In the genomic region with DNA sequence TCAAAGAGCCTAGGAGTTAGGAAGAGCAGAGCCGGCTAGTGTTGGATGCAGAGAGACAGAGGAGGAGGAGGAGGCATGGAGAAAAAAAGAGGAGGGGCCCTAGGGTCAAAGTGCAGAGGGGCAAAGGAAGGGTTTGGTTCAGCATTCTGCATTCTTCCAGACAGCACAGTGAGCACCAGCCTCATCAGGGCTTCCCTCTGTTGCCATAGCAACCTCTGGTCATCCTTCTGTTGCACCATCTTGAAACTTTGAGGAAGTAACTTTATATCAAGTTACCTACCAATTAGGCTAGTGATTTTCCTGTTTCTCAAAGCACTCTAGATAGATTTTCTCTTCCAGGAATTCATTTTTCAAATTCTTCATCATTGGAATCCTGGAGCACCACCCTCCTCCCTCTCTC, we compare ENCODE assay signal across 27 mouse cellular contexts. TPM values are rescaled to one million over a fixed set of nuclear protein-coding genes. Genes with fewer than 3 reads are reported as not detected.
DNase-seq lines count a peak whose midpoint lies in the region; ATAC-seq lines count a peak whose summit lies in the region.
"Had no signal": no experiment of that assay in that cellular context is flagged by ENCODE, and none has a peak within 500 bp of the region (broad histone marks: within the 10 kb centered on the region; RNA-seq: fewer than 3 reads in every experiment).

No protein-coding gene starts in this region.

- H3K4me1 ChIP-seq in midbrain, embryonic 16.5 days (ENCODE audit: control insufficient read depth, insufficient read depth, low read length): no peaks in the 10 kb centered on the region
- peaks cover 10% of the 10 kb centered on the region for H3K4me1 ChIP-seq in midbrain, embryonic 10.5 days
- peaks cover 10% of the 10 kb centered on the region for H3K4me1 ChIP-seq in embryonic facial prominence, embryonic 10.5 days
- H3K4me1 ChIP-seq in kidney, embryonic 16.5 days (ENCODE audit: insufficient read depth, low read length): no peaks in the 10 kb centered on the region
- H3K4me1 ChIP-seq: embryonic facial prominence, embryonic 15.5 days; kidney, embryonic 15.5 days; midbrain, embryonic 15.5 days; stomach, embryonic 15.5 days had no signal

- H3K4me3 ChIP-seq in midbrain, embryonic 16.5 days (ENCODE audit: low read depth, low read length): no peak overlapping the region
- no peak overlapping the region for H3K4me3 ChIP-seq in midbrain, embryonic 10.5 days
- no peak overlapping the region for H3K4me3 ChIP-seq in embryonic facial prominence, embryonic 10.5 days
- H3K4me3 ChIP-seq in kidney, embryonic 16.5 days (ENCODE audit: low read length): no peak overlapping the region
- H3K4me3 ChIP-seq: embryonic facial prominence, embryonic 15.5 days; gastrocnemius, adult 2 months; kidney, embryonic 15.5 days; left cerebral cortex, adult 2 months; midbrain, embryonic 15.5 days; myocyte; stomach, embryonic 15.5 days had no signal

- H3K9ac ChIP-seq in midbrain, embryonic 16.5 days (ENCODE audit: low read depth, low read length): no peak overlapping the region
- no peak overlapping the region for H3K9ac ChIP-seq in kidney, embryonic 16.5 days (replicated peaks; ENCODE audit: low read length)
- H3K9ac ChIP-seq: embryonic facial prominence, embryonic 15.5 days; kidney, embryonic 15.5 days; liver, postnatal 0 days; midbrain, embryonic 15.5 days; stomach, embryonic 15.5 days had no signal

- H3K36me3 ChIP-seq in midbrain, embryonic 16.5 days (ENCODE audit: control insufficient read depth, insufficient read depth, low read length): no peaks in the 10 kb centered on the region
- no peaks in the 10 kb centered on the region for H3K36me3 ChIP-seq in midbrain, embryonic 10.5 days
- no peaks in the 10 kb centered on the region for H3K36me3 ChIP-seq in embryonic facial prominence, embryonic 10.5 days (replicated peaks)
- H3K36me3 ChIP-seq in kidney, embryonic 16.5 days (ENCODE audit: insufficient read depth, low read length): no peaks in the 10 kb centered on the region
- H3K36me3 ChIP-seq: embryonic facial prominence, embryonic 15.5 days; kidney, embryonic 15.5 days; midbrain, embryonic 15.5 days; stomach, embryonic 15.5 days had no signal

- H3K9me3 ChIP-seq in midbrain, embryonic 16.5 days (replicated peaks; ENCODE audit: control insufficient read depth, low read length, poor library complexity, severe bottlenecking): no peaks in the 10 kb centered on the region
- peaks cover 9% of the 10 kb centered on the region; the same call in 1 of the 2 replicates for H3K9me3 ChIP-seq in midbrain, embryonic 10.5 days (replicated peaks)
- peaks cover 4% of the 10 kb centered on the region; the same call in 1 of the 2 replicates for H3K9me3 ChIP-seq in embryonic facial prominence, embryonic 10.5 days
- H3K9me3 ChIP-seq in kidney, embryonic 16.5 days (ENCODE audit: low read length): peaks cover 17% of the 10 kb centered on the region; the same call in 1 of the 2 replicates
- H3K9me3 ChIP-seq: midbrain, embryonic 15.5 days; stomach, embryonic 15.5 days had no signal

- no peaks in the 10 kb centered on the region for H3K27me3 ChIP-seq in midbrain, embryonic 16.5 days (ENCODE audit: control insufficient read depth, insufficient read depth, low read depth, low read length)
- H3K27me3 ChIP-seq in midbrain, embryonic 10.5 days (ENCODE audit: low read depth, poor library complexity, severe bottlenecking): no peaks in the 10 kb centered on the region
- H3K27me3 ChIP-seq in embryonic facial prominence, embryonic 10.5 days (replicated peaks; ENCODE audit: low read depth, poor library complexity, severe bottlenecking): no peaks in the 10 kb centered on the region
- no peaks in the 10 kb centered on the region for H3K27me3 ChIP-seq in kidney, embryonic 16.5 days (ENCODE audit: insufficient read depth, low read length)
- H3K27me3 ChIP-seq: embryonic facial prominence, embryonic 15.5 days; kidney, embryonic 15.5 days; midbrain, embryonic 15.5 days; stomach, embryonic 15.5 days had no signal

- H3K4me2 ChIP-seq in midbrain, embryonic 16.5 days (ENCODE audit: low read length): no peak overlapping the region
- H3K4me2 ChIP-seq in kidney, embryonic 16.5 days (replicated peaks; ENCODE audit: low read depth, low read length): no peak overlapping the region
- H3K4me2 ChIP-seq: embryonic facial prominence, embryonic 15.5 days; heart, embryonic 11.5 days; kidney, embryonic 15.5 days; liver, embryonic 11.5 days; midbrain, embryonic 15.5 days; stomach, embryonic 15.5 days had no signal

- 0 out of 2 replicates have a peak, but pooled peaks have one; percentile 58 for ATAC-seq in midbrain, embryonic 16.5 days
- ATAC-seq in megakaryocyte progenitor cell, adult 5-6 weeks (replicated peaks; ENCODE audit: poor library complexity): peak; percentile 82
- ATAC-seq in kidney, embryonic 16.5 days (ENCODE audit: low FRiP score, low TSS enrichment): no peak
- ATAC-seq: activated CD4-positive, CD25-positive, alpha-beta regulatory T cell, adult 4 months; CD4-positive, CD25-positive, alpha-beta regulatory T cell, adult 4 months; forebrain, embryonic 14.5 days; hindbrain, postnatal 0 days; intestine, postnatal 0 days; liver, postnatal 0 days; lung, postnatal 0 days; midbrain, embryonic 15.5 days had no signal

- 18% methylated on average over 1 of the region's 1 CpGs for WGBS in midbrain, embryonic 16.5 days
- WGBS in midbrain, embryonic 10.5 days: 39% methylated on average over 1 of the region's 1 CpGs
- WGBS in embryonic facial prominence, embryonic 10.5 days: 37% methylated on average over 1 of the region's 1 CpGs
- 44% methylated on average over 1 of the region's 1 CpGs for WGBS in kidney, embryonic 16.5 days

- no peak for DNase-seq in midbrain, embryonic 10.5 days (ENCODE audit: low spot score)
- peak; percentile 77 for DNase-seq in MEL-GATA-1-ER (ENCODE audit: extremely low read depth, low read depth)
- peak; percentile 34 for DNase-seq in embryonic facial prominence, embryonic 10.5 days (ENCODE audit: low spot score)
- no peak for DNase-seq in natural killer cell, adult 2 months (ENCODE audit: low spot score in 2 of 2)
- DNase-seq: adrenal gland, postnatal 10 days; cerebellum, adult 9-10 months; gastrocnemius, adult 2 months; layer of hippocampus, adult 9-11 months; liver, postnatal 0 days; thymus, adult 2 months had no signal

- no peak overlapping the region for H3K27ac ChIP-seq in midbrain, embryonic 16.5 days (ENCODE audit: low read length)
- no peak overlapping the region for H3K27ac ChIP-seq in midbrain, embryonic 10.5 days (replicated peaks)
- H3K27ac ChIP-seq in embryonic facial prominence, embryonic 10.5 days (replicated peaks): no peak overlapping the region
- H3K27ac ChIP-seq in kidney, embryonic 16.5 days (ENCODE audit: low read length): no peak overlapping the region
- H3K27ac ChIP-seq: embryonic facial prominence, embryonic 15.5 days; gastrocnemius, adult 2 months; hindbrain, postnatal 0 days; kidney, embryonic 15.5 days; left cerebral cortex, adult 2 months; midbrain, embryonic 15.5 days; stomach, embryonic 15.5 days had no signal

RNA-seq across cellular contexts. Expression of gene Ltbp1, which starts 18.3 kb away (rescaled TPM):
- 0.94 and 1.1 TPM in 2 replicates for polyA plus RNA-seq in midbrain, embryonic 16.5 days (2015; fragmentation: Nextera tagmentation; extraction: Ambion mirVana)
- polyA plus RNA-seq in midbrain, embryonic 10.5 days (2016; fragmentation: Nextera tagmentation; extraction: Ambion mirVana): 4.1 and 5.4 TPM in 2 replicates
- 7.0 and 8.5 TPM in 2 replicates for polyA plus RNA-seq in embryonic facial prominence, embryonic 10.5 days (2016; fragmentation: Nextera tagmentation; extraction: Ambion mirVana)
- total RNA-seq in megakaryocyte progenitor cell, adult 5-6 weeks (2015): 0.07 and 0.30 TPM in 2 replicates
- 0.12 and 0.20 TPM in 2 replicates for total RNA-seq in megakaryocyte progenitor cell, adult 5-6 weeks (2017)
- polyA plus RNA-seq in kidney, embryonic 16.5 days (2015; fragmentation: Nextera tagmentation; extraction: Ambion mirVana): 40.2 and 41.1 TPM in 2 replicates

Comparison
In these comparisons a context has a peak if more than half of its experiments do, and no peak if none do; other contexts are left out.
1. DNase-seq: peak in MEL-GATA-1-ER (single experiment) and embryonic facial prominence, embryonic 10.5 days (single experiment); none in midbrain, embryonic 10.5 days (single experiment) and natural killer cell, adult 2 months (0 of 2).